Mouse (Mus musculus) heart, embryonic 10.5 days (tissue): Measurements from ENCODE around the gene Prkd2. TPM values are rescaled to one million over a fixed set of nuclear protein-coding genes. Genes with fewer than 3 reads are reported as not detected.

ENCODE experiments used
- DNase-seq: peaks from one replicate; pipeline ENCODE4 v3.0.0-alpha.2; 2017; ENCODE audit warnings: low spot score
- H3K27ac ChIP-seq: fragments of 300-500 bp; sonication (generic); 2 replicates; pipeline ENCODE4 v1.5.1; 2016; ENCODE audit warnings: mild to moderate bottlenecking
- H3K27me3 ChIP-seq: fragments of 300-500 bp; sonication (generic); 2 replicates; pipeline ENCODE4 v1.6.1; 2016; ENCODE audit warnings: mild to moderate bottlenecking; ENCODE audit not compliant: poor library complexity, insufficient read depth, severe bottlenecking
- H3K36me3 ChIP-seq: fragments of 300-500 bp; sonication (generic); 2 replicates; pipeline ENCODE4 v1.6.1; 2016; ENCODE audit warnings: mild to moderate bottlenecking, moderate library complexity
- H3K4me1 ChIP-seq: fragments of 300-500 bp; sonication (generic); 2 replicates; pipeline ENCODE4 v1.6.1; 2016; ENCODE audit warnings: mild to moderate bottlenecking
- H3K4me3 ChIP-seq: fragments of 300-500 bp; sonication (generic); 2 replicates; pipeline ENCODE4 v1.5.1; 2016; ENCODE audit warnings: mild to moderate bottlenecking, moderate library complexity
- H3K9me3 ChIP-seq: fragments of 300-500 bp; sonication (generic); 2 replicates; pipeline ENCODE4 v1.6.1; 2016; ENCODE audit warnings: mild to moderate bottlenecking, moderate library complexity
- WGBS: fragments of 180-500 bp; shearing (Covaris S2); methylation state at CpG from one replicate; pipeline ENCODE4 v1.1.7; 2016; 5-methylcytosine and 5-hydroxymethylcytosine counted together
- polyA plus RNA-seq: library from polyadenylated mRNA; unstranded; fragments of >200 nt; fragmentation: Nextera tagmentation; extraction: Ambion mirVana; gene quantifications from 2 replicates; pipeline ENCODE4 v1.2.1, GENCODE M21; 2016

Gene Prkd2
- polyA plus RNA-seq, 1 experiment from 2014 or later = 8.9 TPM

DNA sequence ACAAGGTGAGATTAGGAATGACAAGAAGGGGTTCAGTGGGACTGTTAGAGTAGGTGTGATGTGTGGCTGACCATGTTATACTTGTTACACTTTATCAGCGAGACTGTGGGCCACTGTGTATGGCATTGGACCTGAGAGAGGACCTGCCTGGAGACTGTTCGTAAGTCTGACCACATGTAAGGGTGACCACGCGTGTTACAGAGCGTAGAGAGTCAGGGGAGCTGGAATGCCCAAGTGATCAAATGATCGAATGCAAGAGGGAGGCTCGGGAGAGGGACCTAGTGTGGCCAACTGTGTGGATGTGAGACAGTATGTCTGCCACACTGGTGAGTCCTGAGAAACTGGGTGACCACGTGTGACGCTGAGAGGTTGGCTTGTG lies 49.6 kb downstream of the Prkd2 start:
- Histone ChIP-seq H3K27ac (peak overlapping the region; percentile 77; the same call in 1 of the 2 replicates), H3K4me1 (peaks cover 55% of the 10 kb centered on the region), H3K4me3 (peak overlapping the region; percentile 54), H3K27me3 (peaks cover 33% of the 10 kb centered on the region), H3K36me3 (peaks cover 22% of the 10 kb centered on the region), H3K9me3 (no peaks in the 10 kb centered on the region)
- 32% methylated on average over 9 of the region's 9 CpGs for WGBS
- DNase-seq = no peak

DNA sequence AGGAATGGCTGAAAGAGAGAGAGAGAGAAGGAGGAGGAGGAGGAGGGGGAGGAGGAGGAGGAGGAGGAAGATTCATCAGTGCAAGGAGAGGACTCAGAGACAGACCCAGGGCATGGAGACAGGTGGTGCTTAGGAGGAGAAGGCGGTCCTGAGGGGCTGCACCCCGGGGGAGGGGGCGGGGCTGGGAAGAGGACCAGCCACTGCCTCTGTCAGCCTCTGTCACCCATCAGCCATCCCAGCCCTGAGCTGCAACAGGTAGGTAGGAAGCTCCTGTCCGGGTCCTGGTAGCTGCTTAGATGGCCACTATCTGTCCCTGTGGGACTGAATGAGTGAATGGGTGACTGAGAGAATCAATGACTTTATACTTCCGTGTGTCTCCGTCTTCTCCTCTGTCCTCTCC lies 50.9 kb downstream of the Prkd2 start:
- peaks cover 51% of the 10 kb centered on the region for H3K4me1 ChIP-seq
- H3K27me3 ChIP-seq = peaks cover 34% of the 10 kb centered on the region
- H3K27ac ChIP-seq = no peak overlapping the region
- WGBS = 10% methylated on average over 6 of the region's 6 CpGs
- DNase-seq = no peak
- H3K36me3 ChIP-seq = peaks cover 9% of the 10 kb centered on the region
- no peaks in the 10 kb centered on the region for H3K9me3 ChIP-seq
- peak overlapping the region; percentile 44; the same call in 1 of the 2 replicates for H3K4me3 ChIP-seq

DNA sequence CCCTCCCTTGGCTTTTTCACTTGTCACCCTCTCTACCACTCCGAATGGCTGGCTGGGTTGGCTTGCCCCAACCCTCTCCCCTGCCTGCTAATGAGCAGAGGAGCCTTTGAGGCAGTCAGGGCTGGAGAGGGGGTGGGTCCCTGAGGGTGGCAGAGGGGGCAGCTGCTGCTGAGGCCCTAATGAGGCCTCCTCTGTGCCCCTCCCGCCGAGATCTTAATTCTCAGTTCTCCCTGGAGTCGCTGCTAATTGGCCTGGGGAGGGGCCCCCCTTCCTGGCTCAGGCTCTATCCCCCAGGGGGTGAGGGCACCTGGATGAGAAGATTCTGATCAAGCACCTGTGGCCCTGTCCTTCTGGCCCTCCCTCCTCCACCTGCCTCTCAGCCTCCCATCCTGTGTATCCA lies 51.6 kb downstream of the Prkd2 start:
- Histone ChIP-seq H3K4me3 (peak overlapping the region; percentile 44; the same call in 1 of the 2 replicates), H3K36me3 (peaks cover 5% of the 10 kb centered on the region), H3K27me3 (peaks cover 41% of the 10 kb centered on the region), H3K9me3 (no peaks in the 10 kb centered on the region), H3K4me1 (peaks cover 48% of the 10 kb centered on the region), H3K27ac (peak overlapping the region; percentile 10; the same call in 1 of the 2 replicates)
- 2% methylated on average over 4 of the region's 4 CpGs for WGBS
- DNase-seq = no peak

DNA sequence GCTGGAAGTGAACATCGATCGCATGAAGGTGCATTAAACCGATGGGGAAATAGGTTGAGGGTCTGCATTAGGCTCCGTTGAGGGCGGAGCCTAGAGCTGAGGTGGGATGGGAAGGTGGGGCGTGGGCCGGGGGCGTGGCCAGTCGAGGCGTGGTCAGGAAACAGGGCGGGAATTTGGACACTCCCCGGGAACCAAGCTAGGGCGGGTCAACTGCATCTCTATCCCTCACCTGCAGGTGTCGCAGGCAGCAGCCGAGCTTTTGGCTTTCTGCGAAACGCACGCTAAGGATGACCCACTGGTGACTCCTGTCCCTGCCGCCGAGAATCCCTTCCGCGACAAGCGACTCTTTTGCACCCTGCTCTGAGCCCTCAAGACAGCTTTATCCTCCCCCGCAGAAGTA lies 52.3 kb downstream of the Prkd2 start:
- WGBS = under 1% methylated on average over 24 of the region's 24 CpGs

DNA sequence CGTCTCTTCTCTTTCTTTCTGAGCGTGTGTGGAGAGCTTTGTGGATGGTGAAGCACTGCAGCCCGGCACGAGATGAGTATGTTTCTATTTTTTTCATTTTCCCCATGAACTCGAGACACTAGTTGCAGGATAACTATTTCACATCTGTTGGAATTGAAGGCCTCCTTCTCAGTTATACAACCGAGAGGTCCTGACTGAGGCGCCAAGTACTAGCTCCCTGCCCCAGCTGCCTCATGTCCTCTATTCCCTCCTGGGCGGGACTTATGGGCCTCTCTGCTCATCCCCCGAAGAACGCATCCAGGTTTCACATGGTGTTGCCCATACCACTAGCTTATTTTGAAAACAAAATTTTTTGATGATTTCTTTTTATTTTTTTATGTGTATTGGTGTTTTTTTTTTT lies 52.8 kb downstream of the Prkd2 start:
- Histone ChIP-seq H3K36me3 (no peaks in the 10 kb centered on the region), H3K9me3 (no peaks in the 10 kb centered on the region), H3K4me3 (peak overlapping the region; percentile 44), H3K27me3 (peaks cover 53% of the 10 kb centered on the region), H3K4me1 (peaks cover 47% of the 10 kb centered on the region), H3K27ac (no peak overlapping the region)
- 33% methylated on average over 10 of the region's 10 CpGs for WGBS
- no peak for DNase-seq

More for the DNA sequence above, 52.3 kb downstream of the Prkd2 start:
- Histone ChIP-seq H3K4me1 (peaks cover 48% of the 10 kb centered on the region), H3K4me3 (peak overlapping the region; percentile 44), H3K9me3 (no peaks in the 10 kb centered on the region), H3K27ac (no peak overlapping the region), H3K27me3 (peaks cover 48% of the 10 kb centered on the region), H3K36me3 (no peaks in the 10 kb centered on the region)
- DNase-seq = peak; percentile 86

DNA sequence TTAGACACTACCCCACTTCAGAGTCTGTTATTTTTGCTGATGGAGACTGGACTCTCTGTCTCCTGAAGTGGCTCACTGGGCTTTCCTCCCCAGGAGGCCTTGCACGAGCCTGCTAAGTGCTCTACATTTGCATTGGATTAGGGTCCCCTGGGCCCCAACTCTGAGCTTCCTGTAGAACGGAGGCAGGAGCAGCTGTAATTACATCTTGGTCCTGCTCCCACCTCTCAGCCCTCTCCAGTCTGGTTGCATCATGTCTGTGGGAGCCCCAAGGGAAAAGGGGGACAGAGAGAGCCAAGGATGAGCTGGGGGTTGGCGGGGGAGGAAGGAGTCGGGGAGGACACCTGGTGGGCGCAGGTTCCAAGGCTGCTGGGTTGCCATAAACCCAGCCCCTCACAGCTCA lies 57.8 kb downstream of the Prkd2 start:
- H3K36me3 ChIP-seq = no peaks in the 10 kb centered on the region
- H3K4me1 ChIP-seq = peaks cover 24% of the 10 kb centered on the region
- peaks cover 67% of the 10 kb centered on the region for H3K27me3 ChIP-seq
- no peak overlapping the region for H3K27ac ChIP-seq
- H3K9me3 ChIP-seq = no peaks in the 10 kb centered on the region
- DNase-seq = no peak
- no peak overlapping the region for H3K4me3 ChIP-seq
- 28% methylated on average over 5 of the region's 5 CpGs for WGBS

DNA sequence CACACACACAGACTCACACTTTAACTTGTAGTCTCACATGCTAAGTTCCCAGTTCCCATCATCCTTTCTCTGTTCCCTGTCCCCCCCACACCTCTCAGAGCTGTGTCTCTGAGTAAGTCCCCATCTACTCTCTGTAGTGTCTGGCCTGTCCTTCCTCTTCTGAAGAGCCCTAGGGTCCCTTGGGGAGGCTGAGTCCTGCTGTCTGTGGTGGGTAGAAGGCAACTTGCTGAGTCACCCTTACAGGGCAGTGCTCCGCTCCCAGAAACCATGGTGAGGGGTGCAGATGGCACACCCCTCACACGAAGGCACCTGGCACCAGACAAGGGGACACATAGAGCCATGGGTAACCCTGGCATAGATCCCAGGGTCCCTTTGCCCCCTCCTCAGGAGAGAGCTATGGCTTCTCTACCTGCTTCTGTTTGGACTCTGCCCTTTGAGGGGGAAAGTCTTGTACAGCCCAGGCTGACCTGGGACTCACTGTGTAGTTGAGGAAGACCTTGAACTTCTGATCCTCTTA lies 60.8 kb downstream of the Prkd2 start:
- Histone ChIP-seq H3K9me3 (no peaks in the 10 kb centered on the region), H3K36me3 (no peaks in the 10 kb centered on the region), H3K27me3 (peaks cover 84% of the 10 kb centered on the region), H3K4me3 (no peak overlapping the region), H3K4me1 (peaks cover 53% of the 10 kb centered on the region), H3K27ac (peak overlapping the region; percentile 36)
- DNase-seq = no peak
- WGBS = 67% methylated on average over 2 of the region's 2 CpGs

DNA sequence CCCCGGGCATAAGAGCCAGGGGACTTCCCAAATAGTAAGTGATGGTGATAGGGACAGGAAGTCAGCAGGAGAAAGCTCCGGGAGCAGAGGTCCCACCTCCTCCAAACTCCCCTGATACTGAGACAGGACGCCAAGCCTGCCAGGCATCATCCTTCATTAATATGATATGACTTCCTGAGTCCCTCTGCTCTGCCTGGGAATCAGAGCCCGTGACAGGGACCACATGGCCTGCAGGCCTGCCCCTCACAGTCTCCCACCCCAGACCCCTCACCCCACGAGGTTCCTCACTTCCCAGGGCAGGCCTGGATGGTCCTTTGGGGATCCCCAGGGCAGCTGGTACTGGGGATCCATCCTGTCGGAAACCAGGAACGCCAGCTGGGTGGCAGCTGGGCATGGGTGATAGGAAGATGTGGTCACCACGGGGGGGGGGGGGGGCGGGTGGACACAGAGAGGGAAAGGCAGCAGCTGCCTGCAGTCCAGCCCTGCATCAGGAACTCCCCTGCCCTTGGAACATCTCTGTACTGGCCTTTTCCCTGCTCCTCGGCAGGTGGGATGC lies 61.5 kb downstream of the Prkd2 start:
- peak overlapping the region; percentile 22; the same call in 1 of the 2 replicates for H3K27ac ChIP-seq
- no peaks in the 10 kb centered on the region for H3K9me3 ChIP-seq
- no peaks in the 10 kb centered on the region for H3K36me3 ChIP-seq
- no peak for DNase-seq
- H3K4me3 ChIP-seq = no peak overlapping the region
- peaks cover 84% of the 10 kb centered on the region for H3K27me3 ChIP-seq
- H3K4me1 ChIP-seq = peaks cover 60% of the 10 kb centered on the region
- WGBS = 40% methylated on average over 9 of the region's 10 CpGs

DNA sequence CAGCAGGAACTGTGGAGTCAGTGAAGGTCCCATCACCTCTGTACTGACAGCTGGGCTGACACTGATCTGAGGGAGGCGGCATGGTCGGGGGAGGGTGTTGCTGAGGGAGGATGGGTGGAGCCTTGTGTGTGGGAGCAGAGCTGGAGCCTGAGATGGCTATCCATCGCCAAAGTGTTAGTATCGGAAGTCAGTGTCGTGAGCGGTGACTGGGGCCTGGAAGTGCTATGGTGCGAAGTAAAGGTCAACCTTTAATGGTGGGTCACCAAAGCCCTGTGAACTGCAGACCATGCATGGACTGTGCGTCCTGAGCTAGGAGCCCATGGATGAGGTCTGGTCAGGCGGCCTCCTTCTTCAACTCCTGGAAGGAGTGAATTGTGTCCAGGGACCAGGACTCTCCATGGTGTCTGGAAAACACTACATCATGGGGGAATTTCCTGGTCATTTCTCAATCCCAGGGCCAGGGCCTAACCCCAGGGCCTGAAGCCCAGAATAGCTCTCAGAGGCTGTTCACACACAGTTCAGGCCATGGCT lies 62.9 kb downstream of the Prkd2 start:
- Histone ChIP-seq H3K27me3 (peaks cover 84% of the 10 kb centered on the region), H3K4me3 (no peak overlapping the region), H3K4me1 (peaks cover 67% of the 10 kb centered on the region), H3K36me3 (no peaks in the 10 kb centered on the region), H3K9me3 (no peaks in the 10 kb centered on the region), H3K27ac (no peak overlapping the region)
- 28% methylated on average over 9 of the region's 9 CpGs for WGBS
- no peak for DNase-seq

DNA sequence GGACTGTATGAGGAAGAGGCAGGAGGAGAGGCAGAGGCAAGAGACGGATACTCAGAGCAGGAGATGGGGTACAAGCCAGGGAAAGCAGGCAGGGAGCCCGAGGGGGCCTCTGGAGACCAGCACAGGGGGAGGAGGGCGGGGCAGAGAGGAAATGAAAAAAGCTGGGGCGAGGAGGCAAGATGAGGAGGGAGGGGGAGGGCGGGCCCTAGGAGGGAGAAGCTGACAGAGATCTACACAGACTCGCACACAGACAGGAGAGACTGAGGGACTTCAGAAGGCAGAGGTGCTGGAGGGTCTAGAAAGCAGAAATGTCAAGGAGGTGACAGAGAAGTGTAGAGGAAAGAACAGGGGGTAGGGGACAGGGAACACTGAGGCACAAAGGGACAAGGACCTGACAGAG lies 63.6 kb downstream of the Prkd2 start, which contains the start of gene Ptgir:
Gene Ptgir (plus strand): TSS at position 210 of the 400 bp plus-strand sequence.
- H3K27ac ChIP-seq = 0 out of 2 replicates have a peak within 1 kb of the TSS, but pooled peaks have one; percentile 17
- H3K27me3 ChIP-seq = peaks cover 81% of the 10 kb centered on the region
- no peaks in the 10 kb centered on the region for H3K9me3 ChIP-seq
- no peak within 1 kb of the TSS for H3K4me3 ChIP-seq
- peaks cover 65% of the 10 kb centered on the region for H3K4me1 ChIP-seq
- no peak for DNase-seq
- 13% methylated on average over 6 of the region's 6 CpGs for WGBS
- H3K36me3 ChIP-seq = no peaks in the 10 kb centered on the region

DNA sequence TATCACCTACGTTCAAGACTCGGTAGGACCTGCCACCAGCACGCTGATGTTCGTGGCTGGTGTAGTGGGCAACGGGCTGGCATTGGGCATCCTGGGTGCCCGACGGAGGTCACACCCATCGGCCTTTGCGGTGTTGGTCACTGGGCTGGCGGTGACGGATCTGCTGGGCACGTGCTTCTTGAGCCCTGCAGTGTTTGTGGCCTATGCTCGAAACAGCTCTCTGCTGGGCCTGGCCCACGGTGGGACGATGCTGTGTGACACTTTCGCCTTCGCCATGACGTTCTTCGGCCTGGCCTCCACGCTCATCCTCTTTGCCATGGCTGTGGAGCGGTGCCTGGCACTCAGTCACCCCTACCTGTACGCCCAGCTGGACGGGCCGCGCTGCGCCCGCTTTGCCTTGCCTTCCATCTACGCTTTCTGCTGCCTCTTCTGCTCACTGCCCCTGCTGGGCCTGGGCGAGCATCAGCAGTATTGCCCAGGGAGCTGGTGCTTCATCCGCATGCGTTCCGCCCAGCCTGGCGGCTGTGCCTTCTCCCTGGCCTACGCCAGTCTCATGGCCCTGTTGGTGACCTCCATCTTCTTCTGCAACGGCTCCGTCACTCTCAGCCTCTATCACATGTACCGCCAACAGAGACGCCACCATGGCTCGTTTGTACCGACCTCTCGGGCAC lies 64.3 kb downstream of the Prkd2 start:
- no peak overlapping the region for H3K4me3 ChIP-seq
- H3K27ac ChIP-seq = 0 out of 2 replicates have a peak overlapping the region, but pooled peaks have one; percentile 17
- no peaks in the 10 kb centered on the region for H3K36me3 ChIP-seq
- no peak for DNase-seq
- H3K4me1 ChIP-seq = peaks cover 60% of the 10 kb centered on the region
- 88% methylated on average over 41 of the region's 41 CpGs for WGBS
- no peaks in the 10 kb centered on the region for H3K9me3 ChIP-seq
- H3K27me3 ChIP-seq = peaks cover 78% of the 10 kb centered on the region

DNA sequence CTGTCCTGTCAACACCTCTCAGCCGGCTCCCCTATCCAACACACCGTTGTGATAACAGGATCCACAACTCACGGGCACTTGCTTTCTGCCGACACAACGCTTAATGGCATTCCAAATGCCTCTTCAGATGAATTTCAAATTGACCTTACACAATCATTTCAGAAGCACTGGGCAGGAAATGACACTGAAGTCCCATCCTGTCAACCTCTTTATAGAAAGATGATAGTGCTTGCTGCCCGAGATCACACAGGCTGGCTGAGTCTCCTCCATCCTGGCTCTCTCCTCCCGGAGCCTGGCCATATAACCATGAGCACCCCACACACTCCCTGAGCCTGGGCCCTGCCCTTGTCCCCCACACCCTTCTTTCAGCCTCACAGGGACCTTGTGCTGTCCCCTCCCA lies 65.1 kb downstream of the Prkd2 start:
- Histone ChIP-seq H3K27ac (peak overlapping the region; percentile 47; the same call in 1 of the 2 replicates), H3K4me1 (peaks cover 58% of the 10 kb centered on the region), H3K27me3 (peaks cover 78% of the 10 kb centered on the region), H3K36me3 (no peaks in the 10 kb centered on the region), H3K4me3 (peak overlapping the region; percentile 25; the same call in 1 of the 2 replicates), H3K9me3 (no peaks in the 10 kb centered on the region)
- WGBS = 17% methylated on average over 7 of the region's 7 CpGs
- DNase-seq = no peak

DNA sequence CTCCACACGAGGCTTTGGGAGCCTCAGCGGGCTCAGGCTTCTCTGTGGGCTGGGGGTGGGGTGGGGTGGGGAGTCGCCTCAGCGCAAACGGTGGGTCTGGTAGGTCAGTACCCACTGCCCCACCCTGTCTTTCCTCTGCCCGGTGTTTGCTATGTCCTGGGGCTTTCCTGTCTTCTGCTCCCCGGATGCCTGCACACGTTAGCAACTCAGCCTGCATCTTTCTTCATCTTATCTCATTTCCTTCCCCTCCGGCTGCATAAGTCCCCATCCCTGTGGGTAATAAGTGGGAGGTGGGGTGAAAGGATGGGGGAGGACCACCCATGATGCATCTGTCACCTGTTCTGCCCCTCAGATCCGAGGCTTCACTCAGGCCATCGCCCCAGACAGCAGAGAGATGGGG lies 65.7 kb downstream of the Prkd2 start:
- Histone ChIP-seq H3K9me3 (no peaks in the 10 kb centered on the region), H3K4me3 (peak overlapping the region; percentile 25), H3K27me3 (peaks cover 76% of the 10 kb centered on the region), H3K27ac (peak overlapping the region; percentile 47; the same call in 1 of the 2 replicates), H3K4me1 (peaks cover 58% of the 10 kb centered on the region), H3K36me3 (no peaks in the 10 kb centered on the region)
- WGBS = 35% methylated on average over 11 of the region's 11 CpGs
- no peak for DNase-seq
